Mouse (Mus musculus) heart, embryonic 10.5 days (tissue): ENCODE results near the gene Csrp1. TPM values are rescaled to one million over a fixed set of nuclear protein-coding genes. Genes with fewer than 3 reads are reported as not detected.

Source experiments
- DNase-seq: peaks from one replicate; pipeline ENCODE4 v3.0.0-alpha.2; 2017; ENCODE audit warnings: low spot score
- H3K27ac ChIP-seq: fragments of 300-500 bp; sonication (generic); 2 replicates; pipeline ENCODE4 v1.5.1; 2016; ENCODE audit warnings: mild to moderate bottlenecking
- H3K27me3 ChIP-seq: fragments of 300-500 bp; sonication (generic); 2 replicates; pipeline ENCODE4 v1.6.1; 2016; ENCODE audit warnings: mild to moderate bottlenecking; ENCODE audit not compliant: poor library complexity, insufficient read depth, severe bottlenecking
- H3K36me3 ChIP-seq: fragments of 300-500 bp; sonication (generic); 2 replicates; pipeline ENCODE4 v1.6.1; 2016; ENCODE audit warnings: mild to moderate bottlenecking, moderate library complexity
- H3K4me1 ChIP-seq: fragments of 300-500 bp; sonication (generic); 2 replicates; pipeline ENCODE4 v1.6.1; 2016; ENCODE audit warnings: mild to moderate bottlenecking
- H3K4me3 ChIP-seq: fragments of 300-500 bp; sonication (generic); 2 replicates; pipeline ENCODE4 v1.5.1; 2016; ENCODE audit warnings: mild to moderate bottlenecking, moderate library complexity
- H3K9me3 ChIP-seq: fragments of 300-500 bp; sonication (generic); 2 replicates; pipeline ENCODE4 v1.6.1; 2016; ENCODE audit warnings: mild to moderate bottlenecking, moderate library complexity
- WGBS: fragments of 180-500 bp; shearing (Covaris S2); methylation state at CpG from one replicate; pipeline ENCODE4 v1.1.7; 2016; 5-methylcytosine and 5-hydroxymethylcytosine counted together
- polyA plus RNA-seq: library from polyadenylated mRNA; unstranded; fragments of >200 nt; fragmentation: Nextera tagmentation; extraction: Ambion mirVana; gene quantifications from 2 replicates; pipeline ENCODE4 v1.2.1, GENCODE M21; 2016

Gene Csrp1
- polyA plus RNA-seq, 1 experiment from 2014 or later: 202 TPM

DNA sequence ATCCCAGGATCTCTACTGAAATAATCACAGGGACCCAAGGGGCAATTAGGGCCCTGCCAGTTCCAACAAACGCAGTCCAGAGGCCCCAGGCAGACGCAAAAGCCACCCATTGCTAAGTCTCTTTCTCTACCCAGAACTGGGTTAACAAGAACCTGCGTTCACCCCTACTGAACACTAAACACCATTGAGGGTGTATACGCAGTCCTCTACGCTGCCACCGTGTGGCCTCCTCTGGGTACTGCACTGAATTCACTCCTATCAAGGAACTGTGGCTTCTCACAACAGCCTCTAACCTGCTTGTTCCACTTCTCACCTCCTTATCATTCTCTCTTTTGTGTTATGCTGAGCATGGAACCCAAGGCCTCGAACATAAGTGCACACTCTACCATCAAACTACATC, 19.3 kb upstream of the Csrp1 start:
- DNase-seq: peak; percentile 89
- no peaks in the 10 kb centered on the region for H3K36me3 ChIP-seq
- H3K9me3 ChIP-seq: no peaks in the 10 kb centered on the region
- no peak overlapping the region for H3K27ac ChIP-seq
- 2% methylated on average over 7 of the region's 7 CpGs for WGBS
- no peak overlapping the region for H3K4me3 ChIP-seq
- H3K27me3 ChIP-seq: 0 out of 2 replicates have a peak, but pooled peaks cover 7% of the 10 kb centered on the region
- peaks cover 21% of the 10 kb centered on the region for H3K4me1 ChIP-seq

DNA sequence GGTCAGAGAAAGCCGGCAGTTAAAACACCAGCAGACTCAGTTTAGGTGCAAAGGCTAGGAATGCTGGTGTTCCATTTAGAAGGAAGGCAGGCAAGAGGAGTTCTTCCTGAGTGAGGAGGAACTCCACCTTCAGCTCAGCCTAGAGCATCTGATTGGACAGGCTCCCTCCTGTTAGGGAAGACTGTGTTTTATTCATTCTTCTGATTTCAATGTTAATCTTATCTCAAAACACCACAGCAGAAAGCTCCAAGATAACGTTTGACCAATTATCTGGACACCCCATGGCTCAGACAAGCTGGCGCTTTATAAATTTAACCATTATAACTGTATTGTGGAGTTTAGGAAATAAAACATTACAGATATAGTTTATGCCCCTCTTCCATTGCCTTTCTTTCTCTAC, 18.5 kb upstream of the Csrp1 start:
- no peak overlapping the region for H3K4me3 ChIP-seq
- H3K27ac ChIP-seq: no peak overlapping the region
- no peaks in the 10 kb centered on the region for H3K9me3 ChIP-seq
- peaks cover 21% of the 10 kb centered on the region for H3K4me1 ChIP-seq
- no peaks in the 10 kb centered on the region for H3K36me3 ChIP-seq
- no peak for DNase-seq
- H3K27me3 ChIP-seq: 0 out of 2 replicates have a peak, but pooled peaks cover 7% of the 10 kb centered on the region
- whole genome bisulfite sequencing: 41% methylated on average over 3 of the region's 3 CpGs

DNA sequence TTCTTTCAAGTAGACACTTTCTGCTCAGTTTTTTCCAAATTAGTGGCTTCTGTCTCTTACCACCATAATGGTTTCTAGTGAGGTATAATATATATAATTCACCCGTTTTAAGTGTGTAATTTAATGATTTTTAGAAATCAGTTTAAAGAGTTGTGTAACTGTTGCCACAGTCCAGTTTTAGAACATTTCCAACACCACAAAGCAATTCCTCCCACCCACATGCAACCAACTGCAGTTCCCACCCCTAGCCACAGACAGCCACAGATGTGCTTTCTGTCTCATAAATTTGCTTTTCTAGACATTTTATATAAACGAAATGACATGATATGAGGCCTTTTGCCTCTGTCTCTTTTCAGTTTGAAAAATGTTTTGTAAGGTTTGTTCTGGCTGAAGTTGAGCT, 17.1 kb upstream of the Csrp1 start:
- Histone ChIP-seq H3K4me3 (no peak overlapping the region), H3K36me3 (no peaks in the 10 kb centered on the region), H3K9me3 (no peaks in the 10 kb centered on the region), H3K27ac (no peak overlapping the region), H3K27me3 (0 out of 2 replicates have a peak, but pooled peaks cover 7% of the 10 kb centered on the region), H3K4me1 (peaks cover 21% of the 10 kb centered on the region)
- no peak for DNase-seq
- 70% methylated on average over 2 of the region's 2 CpGs for WGBS

DNA sequence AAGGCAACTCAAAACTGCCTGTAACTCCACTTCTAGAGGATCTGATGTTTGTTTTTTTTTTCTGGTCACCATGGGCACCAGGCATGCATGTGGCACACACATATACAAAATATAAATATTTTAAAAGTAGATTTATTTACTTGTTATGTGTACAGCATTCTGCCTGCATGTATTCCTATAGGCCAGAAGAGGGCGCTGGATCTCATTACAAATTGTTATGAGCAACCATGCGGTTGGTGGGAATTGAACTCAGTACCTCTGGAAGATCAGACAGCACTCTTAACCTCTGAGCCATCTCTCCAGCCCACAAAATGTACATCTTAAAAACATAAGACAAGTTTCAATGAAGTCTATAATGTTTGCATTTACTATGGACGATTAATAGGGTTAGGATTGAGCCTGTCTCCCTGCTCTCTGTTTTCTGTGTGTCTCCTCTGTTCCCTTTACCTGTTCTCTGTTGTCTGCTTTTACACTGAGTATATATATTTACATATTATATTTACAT, 15.5 kb upstream of the Csrp1 start:
- no peaks in the 10 kb centered on the region for H3K27me3 ChIP-seq
- no peak for DNase-seq
- no peaks in the 10 kb centered on the region for H3K9me3 ChIP-seq
- no peak overlapping the region for H3K27ac ChIP-seq
- peaks cover 6% of the 10 kb centered on the region for H3K4me1 ChIP-seq
- no peaks in the 10 kb centered on the region for H3K36me3 ChIP-seq
- 64% methylated on average over 3 of the region's 3 CpGs for WGBS
- no peak overlapping the region for H3K4me3 ChIP-seq

DNA sequence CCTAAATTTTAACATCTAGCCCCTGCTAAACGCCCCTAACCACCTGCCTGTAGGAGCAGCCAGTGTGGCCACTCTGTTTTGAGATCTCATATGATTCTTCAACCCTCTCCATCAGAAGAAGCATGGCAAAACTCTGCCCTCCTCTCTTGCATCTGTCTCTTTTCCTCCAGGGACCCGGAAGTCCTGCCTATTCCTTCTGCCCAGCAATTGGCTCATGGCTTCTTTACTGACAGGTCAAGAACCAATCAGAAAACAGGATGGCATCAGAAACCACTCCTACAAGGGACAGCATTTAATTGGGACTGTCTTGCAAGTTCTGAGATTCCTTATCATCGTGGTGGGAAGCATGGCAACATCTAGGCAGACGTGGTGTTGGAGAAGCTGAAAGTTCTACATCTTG, 11.5 kb upstream of the Csrp1 start:
- peaks cover 8% of the 10 kb centered on the region for H3K4me1 ChIP-seq
- H3K4me3 ChIP-seq: 0 out of 2 replicates have a peak overlapping the region, but pooled peaks have one; percentile 23
- no peak overlapping the region for H3K27ac ChIP-seq
- H3K36me3 ChIP-seq: no peaks in the 10 kb centered on the region
- 48% methylated on average over 4 of the region's 4 CpGs for WGBS
- no peaks in the 10 kb centered on the region for H3K27me3 ChIP-seq
- DNase-seq: no peak
- no peaks in the 10 kb centered on the region for H3K9me3 ChIP-seq

DNA sequence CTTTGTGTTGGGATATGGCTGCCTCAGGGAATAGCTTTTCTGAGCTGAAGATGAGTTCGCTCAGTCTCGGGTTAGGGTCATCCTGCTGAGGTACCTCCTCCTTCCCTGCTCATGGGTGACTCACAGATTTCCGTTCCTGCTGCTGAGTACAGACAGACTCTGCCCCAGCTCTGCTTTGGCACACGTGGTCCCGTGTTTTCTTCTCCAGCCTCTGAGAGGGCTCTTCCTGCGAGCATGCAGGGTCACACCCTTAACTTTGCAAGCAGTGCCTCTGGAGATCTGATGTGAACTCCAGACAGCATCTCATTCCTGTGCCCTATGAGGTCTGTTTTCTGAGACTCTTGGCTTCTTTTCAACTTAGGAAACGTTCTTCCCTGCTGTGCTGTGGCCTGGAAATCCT, 8.7 kb upstream of the Csrp1 start:
- 0 out of 2 replicates have a peak overlapping the region, but pooled peaks have one; percentile 32 for H3K27ac ChIP-seq

DNA sequence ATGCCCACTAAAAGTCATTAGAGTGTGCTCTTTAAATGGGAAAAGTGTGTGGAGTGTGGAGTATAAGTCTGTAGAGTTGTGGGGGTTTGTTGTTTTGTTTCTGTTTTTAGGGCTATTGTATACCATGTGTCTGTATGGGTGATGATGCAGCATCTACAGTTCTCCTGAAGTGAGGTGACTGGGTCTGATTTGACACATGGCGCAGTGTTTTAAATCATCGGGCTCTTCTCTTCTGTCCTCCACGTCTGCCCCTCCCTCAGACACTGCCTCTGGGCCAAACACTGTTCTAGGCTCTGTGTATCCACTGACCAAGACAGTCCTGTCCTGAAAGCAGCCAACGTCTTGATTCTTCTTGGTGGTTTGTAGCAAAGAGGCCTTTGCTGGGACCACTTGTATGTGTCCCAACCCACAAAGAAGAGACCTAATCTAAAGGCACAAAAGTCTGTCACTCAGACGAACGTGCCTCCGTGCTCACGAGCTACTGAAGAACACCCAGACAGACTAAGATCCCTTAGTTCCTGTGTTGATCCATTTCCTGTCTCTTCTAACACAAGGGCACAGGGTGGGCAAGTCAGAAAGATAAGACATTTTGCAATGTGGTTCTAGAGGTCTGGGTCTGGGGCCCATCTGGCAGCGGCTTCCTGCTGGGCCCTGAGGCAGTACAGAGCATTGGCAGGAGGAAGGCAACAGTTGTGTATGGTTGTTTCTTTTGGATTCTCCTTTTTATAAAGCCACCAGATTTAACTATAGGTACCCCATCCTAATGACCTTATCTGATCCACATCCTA, 5.6 kb upstream of the Csrp1 start:
- H3K36me3 ChIP-seq: no peaks in the 10 kb centered on the region
- H3K4me3 ChIP-seq: no peak overlapping the region
- no peaks in the 10 kb centered on the region for H3K27me3 ChIP-seq
- H3K9me3 ChIP-seq: no peaks in the 10 kb centered on the region
- H3K4me1 ChIP-seq: peaks cover 31% of the 10 kb centered on the region
- 49% methylated on average over 9 of the region's 9 CpGs for WGBS
- peak overlapping the region; percentile 81 for H3K27ac ChIP-seq
- DNase-seq: no peak

More for the DNA sequence above, 8.7 kb upstream of the Csrp1 start:
- WGBS: 26% methylated on average over 7 of the region's 7 CpGs
- Histone ChIP-seq H3K4me3 (no peak overlapping the region), H3K36me3 (no peaks in the 10 kb centered on the region), H3K27me3 (no peaks in the 10 kb centered on the region), H3K4me1 (peaks cover 31% of the 10 kb centered on the region), H3K9me3 (no peaks in the 10 kb centered on the region)
- no peak for DNase-seq

DNA sequence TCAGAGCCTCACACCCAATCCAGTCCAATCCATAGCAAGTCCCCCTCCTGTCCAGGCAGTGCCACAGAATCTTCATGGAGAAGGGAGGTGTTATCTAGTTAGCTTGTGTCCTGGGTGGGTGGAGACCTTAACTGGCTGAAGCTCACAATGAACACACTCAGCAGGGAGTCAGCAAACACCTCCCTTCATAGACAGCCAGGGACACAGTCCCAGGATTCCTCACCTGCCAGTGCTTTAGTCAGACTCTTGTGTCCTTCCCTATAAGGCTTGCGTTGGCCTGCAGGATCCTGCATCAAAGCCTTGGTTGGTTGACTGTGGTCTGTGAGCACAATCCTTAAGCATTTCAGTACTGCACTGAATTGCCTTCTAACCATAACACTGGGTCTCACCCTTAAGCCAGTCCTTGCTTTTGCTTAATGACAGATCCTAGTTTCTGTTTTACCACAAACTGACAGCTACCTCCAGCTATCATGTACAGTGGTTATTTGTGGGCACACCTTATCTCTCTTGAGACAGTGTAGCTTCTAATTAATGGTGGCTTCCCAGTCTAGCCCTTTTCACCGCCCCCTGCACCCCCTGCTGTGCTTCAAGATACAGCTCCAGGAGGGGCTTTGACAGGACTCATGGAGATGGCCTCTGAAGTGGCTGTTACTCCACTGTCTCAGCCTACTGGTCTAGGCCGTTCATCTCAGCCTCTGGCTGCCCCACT, 4.8 kb upstream of the Csrp1 start:
- Histone ChIP-seq H3K4me1 (peaks cover 37% of the 10 kb centered on the region), H3K27ac (peak overlapping the region; percentile 81), H3K36me3 (no peaks in the 10 kb centered on the region), H3K9me3 (no peaks in the 10 kb centered on the region), H3K27me3 (no peaks in the 10 kb centered on the region), H3K4me3 (no peak overlapping the region)
- DNase-seq: peak; percentile 88
- WGBS: 29% methylated on average over 3 of the region's 3 CpGs

DNA sequence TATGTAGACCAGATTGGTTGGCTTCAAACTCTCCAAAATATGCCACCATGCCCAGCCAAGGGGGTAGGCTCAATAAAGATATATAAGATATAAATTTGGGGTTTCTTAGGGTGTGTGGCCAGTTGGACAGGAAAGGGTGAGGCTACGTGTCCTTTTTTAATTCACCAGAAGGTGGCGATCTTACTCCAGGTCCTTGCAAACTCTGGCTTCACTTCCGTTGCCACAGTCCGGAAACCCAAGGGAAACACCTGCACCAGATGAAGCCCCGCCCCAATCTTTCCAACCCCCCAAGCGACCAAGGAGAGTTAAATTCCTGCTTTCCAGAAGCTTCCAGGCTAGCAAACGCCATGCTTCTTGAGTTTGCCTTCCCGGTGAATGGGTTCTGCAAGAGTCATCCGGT, 375 bp upstream of the Csrp1 start:
- H3K27ac ChIP-seq: peak overlapping the region; percentile 86
- WGBS: 18% methylated on average over 9 of the region's 9 CpGs
- no peaks in the 10 kb centered on the region for H3K9me3 ChIP-seq
- H3K27me3 ChIP-seq: no peaks in the 10 kb centered on the region
- no peak for DNase-seq
- peaks cover 37% of the 10 kb centered on the region for H3K4me1 ChIP-seq
- no peaks in the 10 kb centered on the region for H3K36me3 ChIP-seq
- H3K4me3 ChIP-seq: no peak overlapping the region

DNA sequence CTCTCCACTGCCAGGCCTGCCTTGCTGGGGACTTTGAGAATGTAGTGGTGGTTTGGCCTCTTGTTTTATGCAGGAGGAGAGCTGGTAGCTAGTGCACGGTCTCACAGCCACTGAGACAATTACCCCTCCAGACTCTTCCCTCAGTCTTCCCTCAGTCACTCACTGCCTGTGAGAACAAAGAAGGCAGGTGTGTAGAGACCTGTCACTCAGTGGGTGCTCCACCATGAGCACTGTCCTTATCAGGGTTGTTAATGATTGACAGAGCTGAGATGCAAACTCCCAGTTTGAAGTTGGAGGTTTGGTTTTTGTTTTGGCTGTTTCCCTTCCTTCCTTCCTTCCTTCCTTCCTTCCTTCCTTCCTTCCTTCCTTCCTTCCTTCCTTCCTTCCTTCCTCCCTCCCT, 3.2 kb downstream of the Csrp1 start:
- H3K4me3 ChIP-seq: no peak overlapping the region
- H3K27ac ChIP-seq: 0 out of 2 replicates have a peak overlapping the region, but pooled peaks have one; percentile 1
- no peak for DNase-seq
- no peaks in the 10 kb centered on the region for H3K36me3 ChIP-seq
- no peaks in the 10 kb centered on the region for H3K9me3 ChIP-seq
- 57% methylated on average over 1 of the region's 1 CpGs for WGBS
- H3K4me1 ChIP-seq: peaks cover 27% of the 10 kb centered on the region
- H3K27me3 ChIP-seq: no peaks in the 10 kb centered on the region

DNA sequence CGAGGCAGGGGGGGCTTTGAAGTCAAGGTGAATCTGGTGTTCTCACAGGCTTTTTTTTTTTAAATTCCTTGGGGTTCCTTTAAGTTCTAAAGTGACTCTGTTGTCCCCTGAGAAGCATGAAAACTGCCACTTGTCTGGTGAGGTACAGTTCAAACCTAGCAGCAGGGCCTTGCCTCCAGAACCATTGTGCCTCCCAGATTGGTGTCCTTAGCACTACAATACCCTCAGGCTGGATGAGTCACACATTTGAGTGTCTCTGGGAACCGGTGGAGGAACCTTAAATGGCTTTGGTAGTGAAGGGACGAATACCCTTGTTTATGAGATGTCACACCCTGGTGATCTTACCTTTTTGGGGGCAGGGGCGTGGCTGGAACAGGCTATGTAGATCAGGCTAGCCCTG, 4.3 kb downstream of the Csrp1 start:
- H3K36me3 ChIP-seq: no peaks in the 10 kb centered on the region
- 64% methylated on average over 4 of the region's 4 CpGs for WGBS

DNA sequence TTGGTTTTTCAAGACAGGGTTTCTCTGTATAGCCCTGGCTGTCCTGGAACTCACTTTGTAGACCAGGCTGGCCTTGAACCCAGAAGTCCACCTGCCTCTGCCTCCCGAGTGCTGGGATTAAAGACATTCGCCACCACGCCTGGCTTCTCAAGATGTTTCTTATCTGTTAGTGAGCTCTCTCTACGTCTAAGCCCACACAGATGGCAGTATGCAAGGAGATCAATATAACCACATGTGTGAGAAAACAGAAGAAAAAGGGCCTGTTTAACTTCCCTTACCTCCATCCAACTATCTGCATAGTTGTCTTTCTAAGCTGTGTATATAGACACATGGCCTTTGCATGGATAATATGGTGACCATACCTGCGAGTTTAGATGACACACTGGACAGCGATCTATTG, 5.5 kb downstream of the Csrp1 start:
- no peak overlapping the region for H3K27ac ChIP-seq
- H3K27me3 ChIP-seq: no peaks in the 10 kb centered on the region
- H3K4me3 ChIP-seq: no peak overlapping the region
- H3K9me3 ChIP-seq: no peaks in the 10 kb centered on the region
- H3K36me3 ChIP-seq: no peaks in the 10 kb centered on the region
- peaks cover 38% of the 10 kb centered on the region for H3K4me1 ChIP-seq
- WGBS: 83% methylated on average over 6 of the region's 6 CpGs
- no peak for DNase-seq

More for the DNA sequence above, 4.3 kb downstream of the Csrp1 start:
- H3K4me3 ChIP-seq: no peak overlapping the region
- peaks cover 37% of the 10 kb centered on the region for H3K4me1 ChIP-seq
- H3K9me3 ChIP-seq: no peaks in the 10 kb centered on the region
- peak overlapping the region; percentile 57; the same call in 1 of the 2 replicates for H3K27ac ChIP-seq
- no peak for DNase-seq
- H3K27me3 ChIP-seq: no peaks in the 10 kb centered on the region

DNA sequence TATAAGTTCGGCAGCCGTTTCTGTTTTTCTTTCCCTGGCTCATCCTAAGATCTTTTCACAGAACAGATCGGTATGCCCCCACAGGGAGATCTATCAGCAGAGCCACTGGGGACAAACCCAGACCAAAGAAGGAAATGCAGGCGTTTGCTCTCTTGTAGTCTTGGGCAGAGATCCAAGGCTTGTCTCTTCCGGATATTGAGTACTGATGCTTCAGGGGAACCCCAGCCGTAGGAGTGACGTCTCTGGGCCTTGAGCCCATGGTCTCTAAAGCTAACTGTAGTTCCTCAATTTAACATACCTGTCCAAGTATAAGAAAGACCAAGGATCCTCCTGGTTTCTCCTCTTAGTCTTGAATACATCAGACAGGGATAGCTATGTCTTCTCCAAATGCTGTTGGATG, 6.1 kb downstream of the Csrp1 start:
- Histone ChIP-seq H3K27me3 (no peaks in the 10 kb centered on the region), H3K4me1 (peaks cover 39% of the 10 kb centered on the region), H3K36me3 (no peaks in the 10 kb centered on the region), H3K27ac (no peak overlapping the region), H3K9me3 (no peaks in the 10 kb centered on the region), H3K4me3 (no peak overlapping the region)
- 67% methylated on average over 7 of the region's 7 CpGs for WGBS
- DNase-seq: no peak
